Mouse (Mus musculus): ENCODE results near the gene Myo5a. TPM values are rescaled to one million over a fixed set of nuclear protein-coding genes. Genes with fewer than 3 reads are reported as not detected.

Gene Myo5a
- polyA plus RNA-seq, 1 experiment, result 16.8 TPM

DNA sequence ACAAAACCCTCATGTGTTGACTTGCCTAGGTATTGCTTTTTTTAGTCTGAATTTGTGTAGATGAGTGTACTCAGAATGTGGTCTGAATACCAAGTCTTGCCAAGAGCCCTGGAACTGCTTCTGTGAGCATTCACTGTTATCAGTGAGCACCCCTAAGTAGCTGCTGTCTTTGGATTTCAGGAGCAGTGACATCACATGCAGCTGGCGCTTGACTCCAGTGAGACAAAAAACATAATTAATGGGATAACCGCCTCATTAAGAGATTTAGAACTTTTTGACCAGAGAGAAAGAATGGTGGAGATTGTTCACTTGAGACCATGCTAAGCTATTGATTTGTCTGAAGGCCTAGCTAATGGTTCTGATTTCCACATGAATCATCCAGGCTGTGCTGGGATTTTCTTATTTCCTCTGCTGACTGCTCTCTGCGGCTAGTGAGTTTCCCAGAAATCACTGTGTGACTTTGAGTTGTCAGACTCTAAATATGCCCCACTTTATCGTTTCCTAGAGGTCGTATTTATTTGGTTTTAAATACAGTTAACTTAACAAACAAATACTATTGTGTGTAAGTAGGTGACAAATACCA, 14.5 kb downstream of the Myo5a start:
- WGBS, result 74% methylated on average over 5 of the region's 5 CpGs
- Histone ChIP-seq H3K27ac (ENCODE audit: control insufficient read depth, insufficient read depth, low read depth, low read length, poor library complexity) (no peak overlapping the region), H3K4me1 (ENCODE audit: control insufficient read depth, insufficient read depth, low read length) (no peaks in the 10 kb centered on the region; the same call in 1 of the 2 replicates), H3K4me3 (replicated peaks; ENCODE audit: control insufficient read depth, low read depth, low read length) (no peak overlapping the region)
- no peak for TF ChIP-seq CTCF (IDR thresholded peaks at IDR 0.05; ENCODE audit: control insufficient read depth, insufficient read depth, low read length)
- TF ChIP-seq POLR2A (IDR thresholded peaks at IDR 0.05; ENCODE audit: borderline replicate concordance, control insufficient read depth, low read depth, low read length), result no peak

DNA sequence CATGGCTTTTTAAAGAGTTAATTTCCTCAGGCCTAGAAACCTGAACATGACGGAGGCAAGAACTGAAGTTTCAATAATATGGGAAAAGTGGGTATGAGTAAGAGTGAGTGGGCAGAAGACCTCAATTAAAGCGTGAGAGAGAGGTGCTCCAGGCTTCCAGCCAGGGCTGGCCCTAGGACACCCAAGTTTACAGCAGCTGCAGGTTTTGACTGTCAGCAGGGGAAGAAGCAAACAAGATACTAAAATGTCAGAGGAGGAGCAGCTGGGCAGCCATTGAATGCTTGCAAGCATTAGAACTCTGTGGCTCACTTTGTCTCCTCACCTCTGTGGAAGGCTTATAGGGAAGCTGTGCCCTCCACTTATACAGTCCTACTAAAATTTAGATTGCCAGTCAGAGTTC, 17.0 kb downstream of the Myo5a start:
- TF ChIP-seq CTCF (IDR thresholded peaks at IDR 0.05; ENCODE audit: control insufficient read depth, insufficient read depth, low read length) (no peak), POLR2A (IDR thresholded peaks at IDR 0.05; ENCODE audit: borderline replicate concordance, control insufficient read depth, low read depth, low read length) (no peak)
- Histone ChIP-seq H3K4me1 (ENCODE audit: control insufficient read depth, insufficient read depth, low read length) (no peaks in the 10 kb centered on the region; the same call in 1 of the 2 replicates), H3K4me3 (replicated peaks; ENCODE audit: control insufficient read depth, low read depth, low read length) (no peak overlapping the region), H3K27ac (ENCODE audit: control insufficient read depth, insufficient read depth, low read depth, low read length, poor library complexity) (no peak overlapping the region)
- WGBS, result 74% methylated on average over 2 of the region's 2 CpGs

DNA sequence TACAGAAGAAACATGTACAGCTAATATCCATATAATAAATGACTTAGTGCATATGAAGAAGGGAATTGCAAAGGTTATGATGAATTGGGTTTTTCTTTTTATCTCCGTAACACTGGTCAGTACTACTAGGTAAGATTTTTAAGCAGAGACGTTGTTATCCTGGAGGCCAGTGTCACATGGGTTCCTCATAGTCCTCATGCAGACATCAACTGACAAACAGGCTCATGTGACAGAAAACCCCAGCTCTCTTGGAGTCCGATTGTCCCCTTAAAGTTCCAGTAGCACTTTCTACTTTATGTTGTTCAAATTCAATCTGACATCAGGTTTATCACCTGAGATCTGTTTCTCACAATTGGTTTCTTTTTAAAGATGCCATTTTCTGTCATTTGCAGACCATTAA, 18.5 kb downstream of the Myo5a start:
- TF ChIP-seq CTCF (IDR thresholded peaks at IDR 0.05; ENCODE audit: control insufficient read depth, insufficient read depth, low read length) (no peak), POLR2A (IDR thresholded peaks at IDR 0.05; ENCODE audit: borderline replicate concordance, control insufficient read depth, low read depth, low read length) (no peak)
- H3K4me1 ChIP-seq (ENCODE audit: control insufficient read depth, insufficient read depth, low read length), result no peaks in the 10 kb centered on the region; the same call in 1 of the 2 replicates
- WGBS, result 42% methylated on average over 3 of the region's 3 CpGs
- no peak overlapping the region for H3K4me3 ChIP-seq (replicated peaks; ENCODE audit: control insufficient read depth, low read depth, low read length)
- H3K27ac ChIP-seq (ENCODE audit: control insufficient read depth, insufficient read depth, low read depth, low read length, poor library complexity), result no peak overlapping the region

DNA sequence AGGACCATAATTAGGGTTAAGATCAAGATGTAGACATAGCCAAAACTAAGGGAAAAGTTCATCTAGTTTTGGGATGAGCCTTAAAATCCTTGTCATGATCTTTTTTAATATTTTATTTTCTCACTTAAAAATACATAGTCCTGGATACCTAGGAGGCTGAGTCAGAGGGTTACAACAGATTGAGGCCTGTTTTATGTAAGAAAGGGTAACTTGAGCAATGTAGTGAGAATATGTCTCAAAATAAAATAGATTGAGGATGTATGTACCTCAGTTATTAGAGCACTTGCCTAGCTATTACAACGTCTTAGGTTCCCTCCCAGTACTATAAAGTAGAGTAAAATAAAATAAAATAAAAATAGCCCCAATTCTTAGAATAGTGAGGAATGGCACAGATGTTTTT, 21.3 kb downstream of the Myo5a start:
- no peaks in the 10 kb centered on the region; the same call in 1 of the 2 replicates for H3K4me1 ChIP-seq (ENCODE audit: control insufficient read depth, insufficient read depth, low read length)
- TF ChIP-seq POLR2A (IDR thresholded peaks at IDR 0.05; ENCODE audit: borderline replicate concordance, control insufficient read depth, low read depth, low read length) (no peak), CTCF (IDR thresholded peaks at IDR 0.05; ENCODE audit: control insufficient read depth, insufficient read depth, low read length) (no peak)
- H3K27ac ChIP-seq (ENCODE audit: control insufficient read depth, insufficient read depth, low read depth, low read length, poor library complexity), result no peak overlapping the region
- 29% methylated on average over 1 of the region's 1 CpGs for WGBS
- H3K4me3 ChIP-seq (replicated peaks; ENCODE audit: control insufficient read depth, low read depth, low read length), result no peak overlapping the region

DNA sequence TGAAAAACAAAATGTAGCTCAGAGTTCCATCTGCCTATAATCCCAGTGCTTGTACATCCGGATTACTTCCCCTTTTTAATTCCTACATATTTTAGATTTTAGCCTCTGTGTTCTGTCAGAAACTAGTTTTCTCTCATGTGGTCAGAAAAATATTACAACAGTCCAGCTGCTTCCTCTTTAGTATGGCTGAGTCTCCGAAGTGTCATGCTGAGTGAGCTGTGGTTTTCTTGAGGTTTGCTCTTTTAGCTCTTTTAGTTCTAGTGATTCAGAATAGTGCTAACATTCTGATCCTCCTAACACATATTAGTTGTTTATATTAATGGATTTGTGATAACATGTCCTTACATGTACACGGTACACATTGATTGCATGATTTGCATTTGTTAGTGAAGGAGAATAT, 23.9 kb downstream of the Myo5a start:
- no peaks in the 10 kb centered on the region; the same call in 1 of the 2 replicates for H3K4me1 ChIP-seq (ENCODE audit: control insufficient read depth, insufficient read depth, low read length)
- H3K27ac ChIP-seq (ENCODE audit: control insufficient read depth, insufficient read depth, low read depth, low read length, poor library complexity), result no peak overlapping the region
- no peak overlapping the region for H3K4me3 ChIP-seq (replicated peaks; ENCODE audit: control insufficient read depth, low read depth, low read length)
- WGBS, result 2% methylated on average over 3 of the region's 3 CpGs
- TF ChIP-seq CTCF (IDR thresholded peaks at IDR 0.05; ENCODE audit: control insufficient read depth, insufficient read depth, low read length) (no peak), POLR2A (IDR thresholded peaks at IDR 0.05; ENCODE audit: borderline replicate concordance, control insufficient read depth, low read depth, low read length) (no peak)

DNA sequence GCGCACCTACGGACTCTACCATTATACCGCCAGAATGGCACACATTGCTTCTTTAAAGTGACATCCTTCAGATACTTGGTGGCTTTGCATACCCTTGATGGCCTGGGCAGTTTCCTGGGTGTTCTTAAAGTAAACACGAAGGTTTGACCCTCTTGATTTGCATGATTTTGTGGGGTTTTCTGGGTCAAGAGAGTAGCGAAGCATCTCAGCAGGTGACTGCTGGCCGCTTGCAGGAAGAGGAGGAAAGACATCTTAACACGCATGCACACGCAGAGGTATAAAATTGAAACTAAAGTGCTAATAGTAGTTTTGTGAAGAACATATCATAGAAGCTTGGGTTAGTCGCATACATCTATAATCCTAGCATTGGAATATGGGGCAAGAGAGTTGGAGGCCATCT, 28.1 kb downstream of the Myo5a start:
- WGBS, result 86% methylated on average over 9 of the region's 9 CpGs
- no peak for TF ChIP-seq CTCF (IDR thresholded peaks at IDR 0.05; ENCODE audit: control insufficient read depth, insufficient read depth, low read length)
- no peak for TF ChIP-seq POLR2A (IDR thresholded peaks at IDR 0.05; ENCODE audit: borderline replicate concordance, control insufficient read depth, low read depth, low read length)
- H3K27ac ChIP-seq (ENCODE audit: control insufficient read depth, insufficient read depth, low read depth, low read length, poor library complexity), result no peak overlapping the region
- no peak overlapping the region for H3K4me3 ChIP-seq (replicated peaks; ENCODE audit: control insufficient read depth, low read depth, low read length)
- no peaks in the 10 kb centered on the region; the same call in 1 of the 2 replicates for H3K4me1 ChIP-seq (ENCODE audit: control insufficient read depth, insufficient read depth, low read length)

DNA sequence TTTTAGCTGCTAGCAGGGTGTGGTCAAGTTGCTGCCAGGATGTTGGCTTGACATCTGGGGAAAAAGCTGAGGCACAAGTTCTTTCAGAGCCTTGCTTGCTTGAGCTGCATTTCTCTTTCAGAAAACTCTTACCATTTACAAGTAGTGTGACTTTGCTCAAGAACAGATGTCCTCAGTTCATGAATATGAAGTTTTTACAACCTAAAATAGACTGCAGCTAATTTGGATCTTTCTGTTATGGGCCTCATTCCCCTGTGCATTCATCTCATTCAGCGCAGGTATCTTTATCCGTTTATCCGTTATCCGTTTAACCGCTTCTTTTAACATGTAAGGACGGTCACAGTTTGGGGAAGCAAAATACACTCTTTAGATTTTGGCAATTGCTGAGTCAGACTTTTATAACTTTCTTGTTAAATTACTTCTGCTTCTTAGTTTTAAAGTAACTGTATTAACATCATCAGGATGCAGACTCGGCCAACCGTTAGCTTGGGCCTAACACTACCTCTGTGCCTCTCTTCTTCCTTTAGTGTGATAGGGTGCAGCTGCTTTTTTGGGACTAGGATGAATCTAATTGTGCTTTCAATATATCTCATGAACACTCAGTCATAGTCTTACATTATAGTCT, 29.5 kb downstream of the Myo5a start:
- Histone ChIP-seq H3K4me3 (replicated peaks; ENCODE audit: control insufficient read depth, low read depth, low read length) (no peak overlapping the region), H3K27ac (ENCODE audit: control insufficient read depth, insufficient read depth, low read depth, low read length, poor library complexity) (no peak overlapping the region), H3K4me1 (ENCODE audit: control insufficient read depth, insufficient read depth, low read length) (no peaks in the 10 kb centered on the region; the same call in 1 of the 2 replicates)
- TF ChIP-seq CTCF (IDR thresholded peaks at IDR 0.05; ENCODE audit: control insufficient read depth, insufficient read depth, low read length) (no peak), POLR2A (IDR thresholded peaks at IDR 0.05; ENCODE audit: borderline replicate concordance, control insufficient read depth, low read depth, low read length) (no peak)
- WGBS, result 21% methylated on average over 8 of the region's 8 CpGs

DNA sequence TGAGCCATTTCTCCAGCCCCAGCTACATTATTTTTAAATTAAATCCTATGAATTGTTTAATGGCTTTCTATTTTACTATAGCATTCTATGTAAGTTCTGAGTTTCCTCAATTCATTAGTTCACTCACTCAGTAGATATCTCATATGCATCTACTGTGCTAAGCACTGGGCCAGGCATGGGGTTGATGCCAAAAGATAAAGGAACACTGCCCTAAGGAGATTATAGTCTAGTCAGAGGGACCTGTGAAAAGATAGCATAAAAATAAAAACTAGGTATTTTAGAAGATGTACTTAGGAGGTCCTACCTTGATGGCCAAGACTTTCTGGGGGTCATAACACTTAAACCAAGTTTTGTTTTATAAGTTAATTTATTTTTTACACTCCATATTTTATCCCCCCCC, 31.3 kb downstream of the Myo5a start:
- Histone ChIP-seq H3K4me3 (replicated peaks; ENCODE audit: control insufficient read depth, low read depth, low read length) (no peak overlapping the region), H3K27ac (ENCODE audit: control insufficient read depth, insufficient read depth, low read depth, low read length, poor library complexity) (no peak overlapping the region)
- no peak for TF ChIP-seq CTCF (IDR thresholded peaks at IDR 0.05; ENCODE audit: control insufficient read depth, insufficient read depth, low read length)
- TF ChIP-seq POLR2A (IDR thresholded peaks at IDR 0.05; ENCODE audit: borderline replicate concordance, control insufficient read depth, low read depth, low read length), result no peak

More for the DNA sequence above, 31.3 kb downstream of the Myo5a start:
- H3K4me1 ChIP-seq (ENCODE audit: control insufficient read depth, insufficient read depth, low read length), result no peaks in the 10 kb centered on the region; the same call in 1 of the 2 replicates

Data from bone marrow, adult 2 months (tissue).